Mouse (Mus musculus): ENCODE data around the gene Eps8l2.

The Eps8l2 gene

DNA sequence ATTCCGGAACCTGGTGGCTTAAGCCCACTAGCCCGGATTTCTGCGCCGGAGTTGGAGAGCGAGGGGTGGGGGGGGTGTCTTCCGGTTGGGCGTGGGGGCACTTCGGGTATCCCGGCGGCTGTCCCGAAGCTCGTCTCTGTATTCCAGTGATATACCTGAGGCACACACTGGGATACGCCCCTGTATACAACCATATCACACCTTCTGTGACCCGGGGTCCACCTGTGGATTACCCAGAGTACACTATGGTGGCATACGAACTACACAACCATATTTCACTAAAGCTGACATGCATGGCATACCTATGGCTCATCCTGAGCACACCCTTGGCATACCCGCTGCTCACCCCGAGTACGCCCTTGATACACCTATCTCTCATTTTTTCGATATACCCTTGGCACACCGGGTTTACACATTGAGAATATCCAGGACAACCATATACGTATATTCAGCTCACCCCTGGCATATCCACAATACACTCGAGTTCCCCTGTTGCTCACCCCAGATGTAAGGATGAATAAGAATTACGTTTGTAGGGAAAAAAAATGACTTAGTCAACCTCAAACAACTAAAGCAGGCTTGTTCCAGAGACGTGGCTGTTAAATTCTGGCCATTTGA, 10.2 kb upstream of the Eps8l2 start:
- DNase-seq (ENCODE audit: low spot score in 2 of 2): no peak

DNA sequence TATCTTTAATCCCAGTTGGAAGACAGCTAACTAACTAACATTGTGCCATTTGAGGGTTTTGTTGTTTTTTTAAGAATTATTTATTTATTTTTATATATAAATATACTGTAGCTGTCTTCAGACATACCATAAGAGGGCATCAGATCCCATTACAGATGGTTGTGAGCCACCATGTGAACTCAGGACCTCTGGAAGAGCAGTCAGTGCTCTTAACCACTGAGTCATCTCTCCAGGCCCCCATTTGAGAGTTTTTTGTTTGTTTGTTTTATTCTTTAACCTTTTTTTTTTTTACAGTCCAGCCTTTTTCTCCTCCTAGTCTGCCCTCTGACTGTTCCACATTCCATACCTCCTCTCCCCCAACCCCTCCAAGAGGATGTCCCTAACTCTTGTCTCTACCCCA, 8.0 kb upstream of the Eps8l2 start:
- no peak for DNase-seq (ENCODE audit: low spot score in 2 of 2)

DNA sequence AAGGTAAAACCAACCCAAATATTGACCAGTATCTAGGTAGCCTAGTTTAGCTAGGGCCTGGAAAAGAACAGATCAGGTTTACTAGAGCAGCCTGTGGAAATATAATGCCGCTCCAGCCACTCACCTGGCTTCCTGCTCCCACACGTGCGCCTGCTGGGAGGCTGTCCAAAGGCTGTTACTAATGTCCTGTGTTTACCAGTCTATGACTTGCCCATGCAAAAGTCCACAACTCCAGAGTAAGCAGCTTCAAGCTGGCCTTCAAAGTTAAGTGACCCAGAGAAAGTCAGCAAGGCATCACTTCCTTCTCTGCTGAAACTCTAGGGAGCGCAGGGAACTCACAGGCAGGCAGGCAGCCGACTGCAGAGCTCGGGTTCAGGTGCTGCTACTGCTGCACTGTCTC, 6.7 kb upstream of the Eps8l2 start:
- DNase-seq (ENCODE audit: low spot score in 2 of 2): no peak

DNA sequence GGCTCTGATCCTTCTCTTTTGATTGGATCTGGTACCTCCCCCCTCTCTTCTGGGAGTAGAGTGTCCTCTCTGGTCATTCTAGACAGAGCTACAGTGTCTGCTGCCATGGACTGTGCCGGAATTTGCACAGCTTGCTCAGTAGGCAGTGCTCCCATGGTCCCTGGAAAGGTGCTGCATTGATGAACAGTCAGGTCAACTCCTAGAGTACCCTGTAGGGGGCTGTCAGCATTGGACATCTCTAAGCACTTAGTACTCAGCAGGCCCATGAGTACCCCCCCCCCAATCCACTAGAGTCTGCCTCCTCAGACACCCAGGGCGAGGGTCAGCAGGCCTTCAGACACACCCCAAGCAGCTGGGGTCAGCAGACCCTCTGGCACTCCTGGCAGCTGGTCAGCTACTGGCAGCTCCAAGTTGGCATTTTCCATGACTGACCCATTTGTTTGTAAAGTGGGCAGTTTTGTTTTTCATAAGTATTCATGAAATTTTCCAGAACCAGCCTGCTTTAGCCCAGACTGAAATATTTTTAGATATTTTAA, 3.6 kb upstream of the Eps8l2 start:
- DNase-seq (ENCODE audit: low spot score in 2 of 2): no peak

DNA sequence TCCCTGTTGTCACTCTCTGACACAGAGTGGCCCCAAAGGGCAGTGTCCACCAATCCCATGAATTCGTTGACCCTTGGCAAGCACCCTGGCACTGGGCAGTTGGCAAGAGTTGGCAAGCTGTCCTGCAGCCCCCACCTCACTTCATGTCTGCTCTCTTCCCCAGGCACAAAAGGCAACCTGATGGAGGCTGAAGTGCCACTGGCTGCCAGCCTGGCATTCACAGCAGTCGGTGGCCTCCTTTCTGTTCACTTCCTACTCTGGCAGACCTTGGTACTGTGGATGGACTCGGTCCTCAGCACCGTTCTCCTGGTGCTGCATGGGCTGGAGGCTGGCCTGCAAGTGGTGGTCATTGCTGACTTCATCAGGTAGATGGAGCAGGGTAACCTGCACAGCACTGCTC, 3.0 kb upstream of the Eps8l2 start:
- peak in 1 of 2 experiments; percentile 47 for DNase-seq (ENCODE audit: low spot score in 2 of 2)

DNA sequence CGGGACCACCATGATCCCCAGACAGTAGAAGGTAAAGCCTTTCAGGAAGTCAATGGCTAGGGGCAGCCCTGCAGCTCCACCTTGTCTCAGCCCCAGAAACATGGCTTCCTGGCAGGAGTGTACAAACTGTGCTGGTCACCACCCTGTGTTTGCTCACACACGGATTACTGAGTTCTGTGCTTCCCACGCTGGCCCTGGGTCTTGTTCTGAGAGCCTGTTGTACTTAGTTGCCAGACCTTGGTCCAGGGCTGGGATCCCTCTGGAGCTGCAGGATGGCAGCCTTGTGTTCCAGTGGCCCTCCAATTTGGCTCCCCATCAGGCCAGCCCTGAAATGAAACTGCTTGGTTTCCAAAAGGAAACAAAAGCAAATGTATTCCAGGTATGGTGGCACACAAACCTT, 2.4 kb upstream of the Eps8l2 start:
- no peak for DNase-seq (ENCODE audit: low spot score in 2 of 2)

DNA sequence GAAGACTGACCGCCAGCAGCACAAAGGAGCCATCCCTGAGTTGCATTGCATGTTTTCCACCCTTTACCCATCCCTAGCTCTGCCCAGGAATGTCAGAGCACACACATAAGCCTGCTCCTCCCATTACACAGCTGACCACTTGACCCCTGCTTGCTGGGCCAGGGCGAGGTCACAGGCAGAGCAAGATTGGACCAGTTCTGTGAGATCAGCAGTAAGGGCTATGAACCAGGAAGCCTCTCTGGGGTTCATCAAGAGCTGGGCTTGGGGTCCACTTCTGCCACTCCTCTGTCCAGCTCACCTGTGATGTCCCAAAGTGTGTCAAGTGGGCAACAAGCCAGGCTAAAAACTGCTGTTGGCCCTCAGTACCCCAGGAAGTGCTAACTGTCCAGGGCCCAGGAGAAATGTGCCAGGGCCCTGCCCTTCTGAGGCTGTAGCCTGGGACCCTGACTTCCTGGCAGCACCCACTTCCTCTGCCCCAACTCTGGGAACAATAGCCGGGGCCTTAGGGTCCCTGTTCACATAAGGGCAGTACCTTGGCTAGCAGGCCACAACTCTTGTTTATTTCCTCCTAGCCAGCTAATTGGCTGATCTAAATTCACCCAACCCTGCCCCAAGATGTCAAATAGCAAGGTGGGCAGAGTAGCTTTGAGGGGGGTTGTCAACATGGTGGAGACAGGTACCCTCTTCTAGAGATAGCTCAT, 814 bp upstream of the Eps8l2 start:
- no peak for DNase-seq (ENCODE audit: low spot score in 2 of 2)

DNA sequence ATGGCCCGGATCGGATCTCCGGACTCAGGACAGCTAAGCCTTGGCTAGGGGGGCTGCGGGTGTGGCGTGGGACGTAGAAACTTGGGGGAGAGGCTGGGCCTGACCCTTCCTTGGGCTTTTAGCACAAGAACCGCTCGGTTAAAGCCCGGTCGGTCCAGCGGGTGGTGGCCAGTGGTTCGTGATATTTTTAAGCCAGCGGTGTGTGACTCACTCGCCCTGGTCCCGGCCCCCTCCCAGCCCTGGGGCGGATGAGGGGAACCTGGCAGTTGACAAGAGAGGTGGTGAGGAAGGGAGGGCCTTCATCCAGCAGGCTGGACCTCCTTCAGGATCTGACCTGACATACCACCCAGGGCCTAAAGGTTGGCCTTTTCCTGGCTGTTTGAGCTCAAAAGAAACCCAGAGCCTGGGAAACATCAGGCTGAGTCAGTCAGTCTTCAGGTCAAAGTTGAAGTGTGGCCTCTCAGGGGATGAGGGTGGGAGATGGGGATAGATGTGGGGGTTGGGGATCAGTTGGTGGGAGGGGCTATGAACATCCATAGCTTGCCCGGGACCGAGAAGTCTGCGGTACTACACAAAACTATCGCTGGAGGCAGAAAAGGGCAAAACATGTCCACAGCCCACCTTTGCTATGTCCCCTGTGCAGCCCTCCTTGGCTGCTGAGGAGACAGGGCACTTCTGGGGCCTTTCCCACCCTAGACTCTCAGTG, 688 bp downstream of the Eps8l2 start:
- no peak for DNase-seq (ENCODE audit: low spot score in 2 of 2)

DNA sequence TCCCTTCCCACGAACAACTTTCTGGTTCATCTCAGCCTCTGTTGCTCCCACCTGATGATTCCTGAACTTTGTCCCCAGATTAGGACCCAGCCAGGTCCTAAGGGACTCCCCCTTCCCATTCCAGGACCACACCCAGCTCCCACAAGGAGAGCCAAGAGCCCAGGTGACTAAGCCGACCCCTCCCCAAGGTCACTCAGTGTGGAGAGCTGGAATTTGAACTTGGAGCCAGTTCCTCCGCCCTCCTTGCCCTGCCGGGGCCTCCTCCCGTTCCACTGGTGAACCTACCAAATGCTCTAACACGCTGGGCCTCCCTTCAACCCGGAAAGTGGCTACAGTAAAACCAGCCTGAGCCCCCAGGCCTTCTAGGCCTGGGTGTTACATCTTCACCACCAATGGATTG, 1.3 kb downstream of the Eps8l2 start:
- no peak for DNase-seq (ENCODE audit: low spot score in 2 of 2)

DNA sequence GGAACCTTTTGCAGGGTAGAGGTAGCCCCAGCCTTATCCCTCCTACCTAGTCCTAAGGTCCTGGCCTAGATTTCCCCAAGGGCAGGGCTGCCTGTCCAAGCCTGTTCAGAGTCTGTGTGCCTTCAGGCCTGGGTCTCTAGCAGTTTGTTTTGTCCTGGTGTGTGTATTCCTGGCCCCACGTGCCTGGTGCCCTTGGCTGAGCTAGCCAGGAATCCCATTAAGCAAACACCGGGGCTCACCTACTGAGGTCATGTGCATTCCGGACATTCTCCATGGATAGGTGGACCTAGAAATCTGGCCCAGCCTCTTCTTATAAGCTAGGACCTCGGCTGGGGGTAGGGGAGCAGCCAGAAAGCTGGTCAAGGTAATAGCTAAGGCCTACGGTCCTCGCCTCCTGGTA, 1.8 kb downstream of the Eps8l2 start:
- no peak for DNase-seq (ENCODE audit: low spot score in 2 of 2)

DNA sequence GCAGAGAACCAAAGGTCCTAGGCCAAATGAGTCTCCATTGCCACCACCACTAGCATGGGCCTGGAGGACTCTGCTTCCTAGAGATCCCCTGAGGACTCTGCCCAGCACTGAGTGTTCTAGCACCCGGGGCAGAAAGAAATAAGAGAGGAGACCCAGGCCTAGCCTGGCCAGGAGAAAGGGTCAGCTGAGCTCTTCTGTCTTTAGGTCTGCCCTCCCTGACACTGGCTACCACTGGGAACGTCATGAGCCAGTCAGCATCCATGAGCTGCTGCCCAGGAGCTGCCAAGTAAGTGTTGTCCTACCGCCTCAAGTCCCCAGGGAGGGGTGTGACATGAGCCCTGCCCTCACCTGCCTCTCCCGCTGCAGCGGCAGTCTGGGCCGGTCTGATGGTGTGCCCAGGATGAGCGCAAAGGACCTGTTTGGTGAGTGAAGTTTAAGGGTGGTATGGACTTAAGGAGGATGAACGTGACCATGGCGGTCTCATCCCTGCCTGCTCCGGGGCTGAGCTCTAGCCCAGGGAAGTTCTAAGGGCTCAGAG, 3.1 kb downstream of the Eps8l2 start:
- DNase-seq (ENCODE audit: low spot score in 2 of 2): no peak

DNA sequence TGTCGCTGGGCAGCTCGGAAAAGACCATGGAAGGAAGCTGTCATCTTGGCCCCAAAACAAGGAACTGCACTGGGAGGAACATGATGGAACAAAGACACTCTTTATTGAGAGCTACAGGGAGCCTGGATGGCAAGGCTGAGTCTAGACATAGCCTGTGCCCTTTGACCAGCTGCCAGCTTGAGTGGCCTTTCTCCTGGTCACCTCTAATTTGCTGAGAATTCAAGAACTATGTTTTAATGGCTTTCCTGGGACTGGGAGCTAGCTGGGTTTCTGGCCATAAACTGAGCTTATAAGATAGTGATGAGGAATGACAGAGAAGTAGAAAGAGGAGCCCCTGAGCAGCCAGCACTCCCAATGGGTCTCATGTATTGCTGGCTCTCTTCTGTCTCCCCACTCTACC, 4.5 kb downstream of the Eps8l2 start:
- no peak for DNase-seq (ENCODE audit: low spot score in 2 of 2)

DNA sequence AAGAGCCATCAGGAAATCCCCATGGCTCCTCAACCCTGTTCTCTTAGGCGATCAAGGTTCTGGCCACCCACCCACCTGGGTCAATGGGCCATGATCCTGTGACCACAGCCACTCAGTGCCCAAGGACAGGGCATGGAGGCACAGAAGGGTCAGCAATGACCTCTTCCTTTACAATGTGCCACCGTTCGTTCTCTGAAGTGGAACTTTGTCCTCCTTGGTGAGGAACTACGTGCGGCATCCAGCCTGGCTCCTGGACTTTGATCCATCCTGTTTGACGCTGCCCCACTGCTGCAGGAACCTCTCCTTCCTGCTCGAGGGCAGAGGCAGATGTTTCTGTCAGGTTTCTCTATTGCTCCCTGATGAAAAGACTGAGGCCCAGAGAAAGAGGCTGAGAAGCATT, 5.0 kb downstream of the Eps8l2 start:
- DNase-seq (ENCODE audit: low spot score in 2 of 2): no peak

DNA sequence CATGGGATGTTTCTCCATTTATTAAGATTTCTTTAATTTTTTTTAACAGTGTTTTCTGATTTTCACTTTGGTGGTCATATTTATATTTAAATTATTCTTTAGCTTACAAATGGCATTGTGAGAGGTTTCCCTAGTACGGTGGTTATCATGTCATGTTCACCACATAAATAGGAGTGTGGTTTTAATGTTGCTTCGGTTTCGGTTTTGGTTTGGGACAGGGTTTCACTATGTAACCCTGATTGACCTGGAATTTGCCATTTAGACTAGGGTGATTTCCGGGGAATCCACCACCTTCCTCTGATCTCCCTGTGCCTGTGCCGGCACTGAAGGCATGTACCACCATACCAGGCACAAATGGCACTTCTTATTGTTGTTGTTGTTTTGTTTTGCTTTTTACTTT, 6.1 kb downstream of the Eps8l2 start:
- DNase-seq (ENCODE audit: low spot score in 2 of 2): no peak

DNA sequence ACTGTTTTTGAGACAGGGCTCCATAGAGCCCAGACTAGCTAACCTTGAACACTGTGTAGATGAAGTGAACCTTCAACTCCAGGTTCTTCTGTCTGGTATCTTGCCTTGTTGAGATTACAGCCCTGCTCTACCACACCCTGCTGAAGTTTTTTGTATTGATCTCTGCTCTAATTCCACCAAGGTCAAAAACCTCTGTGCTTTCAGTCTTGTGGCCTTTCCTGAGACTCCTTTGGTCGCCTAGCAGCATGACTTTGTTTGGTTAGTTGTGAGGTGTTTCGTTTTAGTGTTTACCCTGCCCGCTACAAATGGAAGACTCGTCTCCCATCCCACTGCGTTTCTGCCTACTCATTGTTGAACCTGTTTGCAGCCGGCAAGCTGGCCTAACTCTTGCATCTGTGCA, 12.4 kb downstream of the Eps8l2 start:
- no peak for DNase-seq (ENCODE audit: low spot score in 2 of 2)

DNA sequence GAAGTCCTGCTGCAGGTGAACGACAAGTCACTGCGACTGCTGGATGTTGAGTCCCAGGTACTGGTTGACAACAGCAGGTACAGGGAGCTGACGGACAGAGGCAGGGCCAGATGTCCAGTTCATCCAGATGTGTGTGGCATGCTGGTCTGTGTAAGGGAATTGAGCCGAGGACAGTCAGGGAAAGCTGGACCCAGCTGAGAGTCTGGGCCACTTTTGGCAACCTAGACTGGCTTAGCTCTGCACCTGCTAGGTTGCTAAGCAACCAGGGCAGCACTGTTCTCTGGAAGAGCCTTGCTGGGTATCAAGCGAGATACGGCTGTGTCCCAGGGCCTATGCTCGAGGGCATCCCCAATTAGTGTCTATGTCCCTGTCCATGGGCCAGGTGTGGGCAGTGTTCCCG, 16.4 kb downstream of the Eps8l2 start:
- DNase-seq (ENCODE audit: low spot score in 2 of 2): no peak

DNA sequence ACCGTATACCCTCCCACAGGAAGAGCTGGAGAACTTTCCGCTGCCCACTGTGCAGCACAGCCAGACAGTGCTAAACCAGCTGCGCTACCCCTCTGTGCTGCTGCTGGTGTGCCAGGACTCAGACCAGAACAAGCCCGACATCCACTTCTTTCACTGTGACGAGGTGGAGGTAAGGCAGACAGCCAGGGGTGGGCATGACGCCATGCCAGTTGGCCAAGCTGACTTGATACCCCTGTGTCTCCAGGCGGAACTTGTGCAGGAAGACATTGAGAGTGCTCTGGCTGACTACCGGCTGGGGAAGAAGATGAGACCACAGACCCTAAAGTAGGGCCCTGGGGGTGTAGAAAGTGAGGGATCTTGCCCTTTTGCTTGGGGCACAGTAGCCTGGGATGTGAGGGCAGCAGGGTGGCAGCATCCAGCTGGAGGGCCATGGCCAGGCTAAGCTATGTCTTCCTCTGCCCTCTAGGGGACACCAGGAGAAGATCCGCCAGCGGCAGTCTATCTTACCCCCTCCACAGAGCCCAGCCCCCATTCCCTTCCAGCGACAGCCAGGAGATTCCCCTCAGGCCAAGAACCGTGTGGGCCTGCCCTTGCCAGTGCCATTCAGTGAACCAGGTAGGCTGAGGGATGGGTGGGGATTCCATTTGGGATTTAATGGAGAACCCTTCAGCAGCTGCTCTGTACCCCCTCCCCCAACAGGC, 17.1 kb downstream of the Eps8l2 start:
- DNase-seq (ENCODE audit: low spot score in 2 of 2): no peak

DNA sequence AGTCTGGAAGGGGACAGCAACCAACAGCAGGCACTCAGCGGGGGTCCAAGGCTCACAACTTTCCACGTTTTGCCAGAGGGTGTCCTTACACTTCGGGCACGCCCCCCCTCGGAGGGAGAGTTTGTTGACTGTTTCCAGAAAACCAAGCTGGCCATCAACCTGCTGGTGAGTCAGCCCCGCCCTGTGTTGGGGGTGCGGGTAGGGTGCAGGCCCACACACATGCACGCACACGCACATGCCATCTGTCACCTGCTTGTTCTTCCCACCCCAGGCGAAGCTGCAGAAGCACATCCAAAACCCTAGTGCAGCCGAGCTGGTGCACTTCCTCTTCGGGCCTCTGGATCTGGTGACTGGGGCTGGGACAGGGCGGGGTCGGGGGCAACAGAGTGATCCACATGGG, 18.3 kb downstream of the Eps8l2 start:
- no peak for DNase-seq (ENCODE audit: low spot score in 2 of 2)

DNA sequence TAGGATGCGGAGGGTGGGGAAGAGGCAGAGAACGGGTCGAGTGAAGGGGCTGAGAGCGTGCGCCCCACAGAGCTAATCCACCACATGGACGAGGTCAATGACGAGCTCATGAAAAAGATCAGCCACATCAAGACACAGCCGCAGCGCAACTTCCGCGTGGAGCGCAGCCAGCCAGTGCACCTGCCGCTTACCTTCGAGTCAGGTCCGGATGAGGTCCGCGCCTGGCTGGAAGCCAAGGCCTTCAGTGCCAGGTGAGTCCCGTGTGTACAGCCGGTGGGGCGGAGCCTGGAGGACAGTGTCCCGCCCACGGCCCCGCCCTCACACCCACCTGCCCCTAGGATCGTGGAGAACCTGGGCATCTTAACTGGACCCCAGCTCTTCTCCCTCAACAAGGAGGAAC, 22.8 kb downstream of the Eps8l2 start:
- no peak for DNase-seq (ENCODE audit: low spot score in 2 of 2)

DNA sequence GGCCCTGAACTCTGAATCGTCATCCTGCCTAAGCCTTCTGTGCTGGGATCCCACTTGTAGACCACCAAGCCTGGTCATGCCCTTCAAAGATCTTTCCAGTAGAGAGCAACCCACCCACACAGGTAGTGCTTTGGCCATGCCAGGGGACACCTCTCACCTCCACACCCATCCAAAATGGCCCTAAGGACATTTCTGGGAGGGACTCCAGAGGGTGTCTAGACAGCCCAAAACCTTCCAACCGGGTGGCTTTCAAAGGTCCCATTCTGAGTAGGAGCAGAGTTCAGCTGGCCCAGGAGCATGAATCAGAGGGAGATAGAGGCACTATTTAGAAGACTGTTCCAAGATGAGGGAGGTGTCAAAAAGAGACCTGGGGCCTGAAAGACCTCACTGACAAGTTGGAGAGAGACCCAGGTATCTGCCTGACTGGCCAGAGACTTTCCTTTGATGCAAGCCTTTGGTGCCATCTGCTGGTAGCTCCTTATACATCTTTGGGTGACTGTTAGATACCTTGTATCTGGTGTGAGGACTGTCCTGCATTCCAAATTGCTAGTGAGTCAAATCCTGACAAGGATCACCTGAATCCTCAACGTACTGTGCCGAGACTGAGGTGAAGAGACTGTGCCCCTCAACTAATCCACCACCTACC, 24.5 kb downstream of the Eps8l2 start:
- peak; percentile 74 to 86 for DNase-seq (ENCODE audit: low spot score in 2 of 2)

DNA sequence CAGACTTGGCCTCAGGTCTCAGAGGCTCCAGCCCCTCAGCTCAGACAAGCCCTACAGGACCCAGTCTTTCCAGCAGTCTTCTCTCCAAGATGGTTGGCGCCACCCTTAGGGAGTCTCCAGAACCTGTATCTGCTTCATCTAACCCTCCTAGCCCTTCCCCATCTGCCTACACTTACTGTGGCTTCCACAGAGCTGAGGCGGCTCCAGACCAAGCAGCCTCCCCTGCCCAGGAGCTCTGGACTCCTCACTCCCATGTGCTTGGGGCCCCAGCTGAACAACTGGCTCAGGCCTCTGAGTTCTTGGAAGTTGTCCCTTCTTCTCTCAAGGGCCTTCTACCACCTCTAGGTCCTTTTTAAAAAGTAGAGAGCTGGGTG, 25.1 kb downstream of the Eps8l2 start:
- no peak for DNase-seq (ENCODE audit: low spot score in 2 of 2)
